Mouse (Mus musculus) NIH3T3 (cell line): ENCODE data around the gene Mef2c.

Experiments used
- DNase-seq: peaks from one replicate; pipeline ENCODE4 v3.0.0-alpha.2; 2012; ENCODE audit warnings: low read depth

Mef2c gene

DNA sequence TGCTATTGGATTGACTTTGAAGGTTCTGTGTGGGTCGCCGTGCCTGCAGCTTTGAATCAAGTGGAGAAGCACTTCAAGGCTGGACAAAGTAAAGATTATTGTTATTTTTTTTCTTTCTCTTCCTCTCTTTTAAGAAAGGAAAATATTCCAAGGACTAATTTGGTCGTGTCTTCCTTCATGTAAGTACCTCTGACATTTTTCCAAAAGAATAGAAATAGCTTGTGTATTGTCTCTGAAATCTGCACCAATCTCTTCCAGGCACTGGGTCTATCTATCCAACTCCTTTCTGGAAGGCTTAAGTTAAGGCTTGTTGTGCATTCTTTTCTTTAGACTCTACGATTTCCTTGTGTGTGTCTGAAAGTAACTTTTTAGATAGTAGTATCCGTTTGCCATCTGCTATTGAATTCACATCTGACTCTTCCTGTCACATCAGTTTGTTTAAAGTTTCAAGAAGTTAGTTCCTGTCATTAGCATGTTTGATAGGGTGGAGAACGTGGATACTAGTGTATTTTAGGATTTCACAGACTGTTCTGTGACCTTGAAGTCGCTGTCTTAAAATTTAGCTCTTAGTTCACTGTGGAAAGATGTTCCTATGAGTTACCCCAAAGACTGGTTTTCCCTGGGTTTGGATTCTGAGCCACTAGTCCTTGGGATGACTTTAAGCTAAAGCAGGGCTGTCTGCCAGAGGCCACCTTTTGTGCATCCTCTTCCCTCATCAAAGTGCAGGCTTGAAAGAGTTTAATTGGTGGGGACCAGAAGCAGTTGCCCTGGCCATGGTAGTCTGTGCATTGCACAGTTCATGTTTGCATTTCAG is 21.3 kb downstream of the Mef2c start:
- DNase-seq: peak; percentile 8

DNA sequence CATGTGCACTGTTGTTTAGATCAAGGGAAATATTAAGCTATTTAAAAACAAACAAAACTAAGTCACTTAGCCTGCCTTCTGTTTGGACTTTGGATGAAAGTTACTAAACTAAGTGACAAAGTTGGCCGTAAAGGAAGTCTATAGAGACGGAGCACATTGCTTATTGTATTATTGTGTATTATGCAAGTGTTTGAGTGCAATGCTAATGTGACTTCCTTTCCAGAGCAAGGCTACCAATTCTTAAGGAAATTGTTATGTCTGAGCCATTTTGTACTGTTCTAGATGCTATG is 21.8 kb downstream of the Mef2c start:
- DNase-seq: no peak

DNA sequence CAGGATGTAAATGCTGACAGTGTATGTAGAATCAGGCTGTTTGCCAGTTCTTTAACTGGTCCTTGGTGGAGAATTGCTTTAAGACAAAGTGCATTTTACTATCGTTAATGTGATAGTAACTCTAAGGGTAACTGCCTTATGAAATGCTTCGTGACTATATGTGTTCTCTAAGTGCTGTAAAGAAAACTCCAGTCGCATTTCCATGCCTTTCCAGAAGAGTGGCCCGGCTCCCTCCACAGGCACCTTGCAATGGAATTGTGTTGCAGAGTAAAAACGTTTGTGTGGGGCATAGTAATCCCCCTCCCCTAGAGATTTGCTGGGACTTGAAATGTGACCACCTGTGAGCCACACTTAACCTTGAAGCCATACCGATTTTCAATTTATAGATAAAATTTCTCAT is 22.2 kb downstream of the Mef2c start:
- DNase-seq: peak; percentile 9

DNA sequence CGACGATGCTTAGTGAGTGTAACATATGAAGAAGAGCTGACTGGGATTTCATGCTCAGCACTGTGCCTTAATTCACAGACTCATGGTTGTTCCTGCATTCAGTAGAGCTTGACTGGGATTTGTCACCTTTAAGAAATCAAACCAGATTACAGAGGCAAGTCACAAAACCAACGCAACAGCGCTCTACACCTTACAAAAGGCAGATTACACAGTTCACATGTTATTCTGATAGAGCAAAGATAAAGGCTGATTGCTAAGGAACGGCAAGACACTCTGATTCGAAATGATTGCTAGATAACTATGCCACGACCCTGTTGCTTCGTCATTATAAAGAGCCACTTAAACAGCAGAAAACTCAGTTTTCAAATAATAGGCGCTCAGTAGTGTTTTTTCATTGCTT is 24.1 kb downstream of the Mef2c start:
- DNase-seq: no peak

DNA sequence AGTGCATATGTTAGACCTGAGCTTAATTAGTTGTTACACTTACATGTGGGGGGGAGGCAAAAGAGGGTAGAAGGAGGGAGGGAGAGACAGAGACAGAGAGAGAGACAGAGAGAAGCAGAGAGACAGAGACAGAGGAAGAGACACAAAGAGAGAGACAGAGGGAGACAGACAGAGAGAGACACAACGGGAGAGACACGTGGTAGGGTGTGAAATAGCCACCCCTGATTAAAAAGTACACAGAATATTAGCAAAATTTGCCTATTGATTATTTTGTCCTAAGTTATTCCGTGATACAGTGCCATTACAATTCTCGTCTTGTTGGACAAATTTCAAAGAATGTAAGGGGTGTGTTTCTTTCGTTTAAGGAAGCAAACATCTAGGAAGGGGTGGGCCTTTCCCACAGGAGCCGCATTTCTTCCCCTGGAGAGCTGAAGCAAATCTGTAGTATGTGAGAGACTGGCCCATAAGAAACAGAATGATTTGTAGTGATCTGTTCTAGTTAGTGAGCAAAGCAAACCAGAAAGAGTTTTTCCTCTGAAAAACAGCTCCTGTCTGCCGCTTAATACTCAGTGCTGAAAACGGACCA is 26.0 kb downstream of the Mef2c start:
- DNase-seq: no peak

DNA sequence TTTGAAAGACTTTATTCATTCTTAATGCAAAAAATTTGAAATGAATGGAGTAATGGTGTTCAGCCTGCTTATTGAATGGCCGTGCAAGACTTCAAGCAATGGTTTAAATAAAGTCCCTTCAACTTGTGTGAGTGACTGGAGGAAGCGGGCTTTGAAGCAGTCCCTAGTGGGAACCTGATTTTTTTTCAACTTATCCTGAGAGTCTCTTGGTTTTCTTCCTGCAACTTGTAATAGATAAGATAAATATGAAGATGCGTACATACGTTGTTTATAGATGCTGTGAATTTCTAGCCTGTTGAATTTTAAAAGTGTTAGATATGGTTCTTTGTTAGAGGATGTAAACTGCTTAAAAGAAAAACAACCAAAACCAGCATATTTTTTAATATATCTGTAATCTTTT is 27.1 kb downstream of the Mef2c start:
- no peak for DNase-seq

DNA sequence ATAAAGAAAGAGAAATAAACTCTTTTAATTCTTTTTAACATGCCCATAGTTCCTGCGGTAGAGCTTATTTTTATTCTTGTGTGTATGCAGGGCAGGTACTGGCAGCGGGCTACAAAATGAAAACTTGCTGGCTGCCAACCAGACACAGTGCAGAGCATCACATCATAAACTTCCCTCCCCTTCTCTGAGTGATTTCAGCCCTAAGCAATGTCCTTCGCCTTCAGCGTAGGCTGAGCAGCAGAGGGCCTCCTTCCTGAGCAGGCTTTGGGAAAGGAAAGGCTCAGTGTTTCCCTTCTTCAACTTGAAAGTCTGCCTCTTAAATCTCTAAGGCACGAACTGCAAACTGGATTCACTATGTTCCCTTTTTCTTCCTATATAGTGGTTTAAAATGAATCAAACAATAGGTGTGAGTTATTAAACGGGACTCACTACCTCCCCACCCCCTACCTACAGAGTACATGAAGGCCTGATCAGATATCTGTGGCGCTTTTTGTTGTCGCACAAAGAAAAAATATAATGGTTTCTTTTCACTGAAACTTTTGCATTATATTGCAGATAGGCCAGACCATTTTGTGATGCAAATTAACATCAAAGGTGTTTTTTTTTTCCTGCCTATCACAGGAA is 28.2 kb downstream of the Mef2c start:
- peak; percentile 49 for DNase-seq

DNA sequence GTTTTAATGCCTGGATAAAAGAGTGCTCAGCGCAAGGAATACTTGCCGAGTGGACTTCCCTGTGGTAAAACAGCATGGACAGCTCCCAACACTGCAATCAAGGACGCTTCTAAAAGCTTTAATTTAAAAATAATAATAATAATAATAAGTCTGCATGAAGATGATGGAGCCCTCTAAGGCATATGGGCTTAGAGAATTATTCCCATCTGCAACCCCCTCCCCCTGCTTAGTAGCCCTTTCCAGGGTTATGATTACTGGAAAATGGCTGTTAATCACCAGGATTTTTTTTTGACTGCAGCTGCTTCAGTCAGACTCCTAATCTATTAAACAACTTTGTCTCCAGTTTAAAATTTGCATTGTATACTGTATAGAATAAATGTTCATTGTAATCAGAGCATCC is 32.5 kb downstream of the Mef2c start:
- DNase-seq: no peak

DNA sequence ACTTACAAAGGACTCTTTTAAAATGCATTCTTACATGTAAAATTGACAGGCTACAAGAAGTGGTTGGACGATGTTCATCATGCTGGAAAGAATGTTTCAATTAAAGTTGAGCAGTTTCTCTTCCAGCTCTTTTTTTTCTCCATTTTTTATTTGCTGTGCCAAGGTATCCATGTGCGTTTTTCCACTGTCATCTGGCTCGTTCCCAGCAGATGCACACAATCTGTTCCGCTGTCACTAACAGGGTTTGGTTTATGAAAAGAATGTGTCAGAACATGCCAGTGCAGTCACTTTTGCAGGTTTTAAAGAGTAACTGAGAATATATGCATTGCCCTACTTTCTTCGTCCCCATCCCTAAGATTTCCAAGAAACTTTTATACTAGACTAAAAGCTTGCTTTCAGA is 33.3 kb downstream of the Mef2c start:
- DNase-seq: no peak

DNA sequence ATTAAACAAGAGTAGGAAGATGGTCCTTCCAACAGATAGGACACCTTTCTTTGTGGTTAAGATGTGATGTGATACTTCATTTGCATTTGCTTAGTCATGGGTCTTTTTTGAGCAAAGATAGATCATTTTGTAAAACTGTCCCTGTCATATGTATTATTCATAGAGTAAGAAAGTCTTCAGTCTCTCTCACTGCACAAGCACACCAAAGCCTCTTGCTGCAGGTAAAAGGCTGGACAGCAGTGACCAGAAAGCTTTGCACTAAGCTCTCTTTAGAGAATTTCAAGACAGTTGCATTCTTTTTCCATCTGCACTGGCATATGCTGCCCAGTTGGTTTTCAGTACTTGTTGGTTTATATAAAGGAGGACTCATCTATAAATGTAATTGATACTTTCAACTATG is 36.1 kb downstream of the Mef2c start:
- DNase-seq: no peak

DNA sequence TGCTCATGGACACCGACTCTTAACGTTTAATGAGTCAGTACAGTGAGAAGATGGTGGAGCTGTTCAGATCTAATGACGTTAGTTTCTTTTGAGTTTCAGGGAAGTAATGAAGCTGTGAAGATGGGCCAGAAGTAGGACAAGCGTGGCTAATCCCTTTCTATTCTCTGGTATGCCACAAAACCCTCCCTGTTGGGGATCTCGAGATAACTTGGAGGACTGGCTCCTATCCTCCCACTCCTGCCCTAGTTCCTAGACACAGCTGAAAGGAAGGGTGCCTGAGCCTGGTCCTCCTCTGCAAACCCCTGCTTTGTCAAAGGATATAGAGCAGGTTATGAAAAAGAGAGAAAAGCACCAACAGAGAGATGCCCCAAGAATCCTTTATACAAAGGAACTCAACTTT is 38.8 kb downstream of the Mef2c start:
- DNase-seq: no peak

DNA sequence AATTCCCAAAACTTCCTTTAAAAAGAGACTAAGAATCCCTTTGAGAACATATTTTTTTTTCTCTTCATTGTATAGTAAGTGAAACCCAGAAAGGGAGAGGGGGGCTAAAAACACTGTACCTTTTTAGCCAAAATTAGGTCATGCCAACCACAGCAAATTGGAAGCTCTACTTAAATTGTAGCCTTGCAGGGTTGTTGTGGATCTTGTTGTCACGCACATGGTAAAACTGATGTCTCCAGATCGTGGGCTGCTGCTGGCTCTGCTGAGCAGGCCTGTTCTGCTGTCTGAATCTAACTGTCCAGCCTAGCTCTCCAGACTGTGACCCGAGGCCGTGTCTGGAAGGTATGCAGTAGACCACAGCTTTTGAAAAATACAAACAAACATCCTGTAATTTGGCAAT is 40.9 kb downstream of the Mef2c start:
- DNase-seq: no peak

DNA sequence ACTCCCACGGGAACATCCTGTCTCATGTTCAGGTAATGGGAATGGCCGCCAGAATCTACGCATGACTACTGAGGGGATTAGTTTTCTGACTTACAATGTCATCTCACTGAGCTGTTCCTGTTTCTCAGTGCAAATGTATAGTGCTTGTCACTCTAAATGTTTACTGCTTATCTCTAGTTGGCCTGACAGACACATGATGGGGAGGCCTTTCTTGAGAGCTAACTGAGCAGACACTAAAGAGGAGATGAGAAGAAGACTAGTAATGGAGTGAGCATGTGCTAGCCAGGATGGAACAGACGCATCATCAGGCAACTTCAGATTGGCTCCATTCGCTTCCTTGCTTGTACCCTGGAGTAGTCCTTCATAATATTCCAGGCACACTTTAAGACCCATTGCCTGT is 43.0 kb downstream of the Mef2c start:
- DNase-seq: no peak

DNA sequence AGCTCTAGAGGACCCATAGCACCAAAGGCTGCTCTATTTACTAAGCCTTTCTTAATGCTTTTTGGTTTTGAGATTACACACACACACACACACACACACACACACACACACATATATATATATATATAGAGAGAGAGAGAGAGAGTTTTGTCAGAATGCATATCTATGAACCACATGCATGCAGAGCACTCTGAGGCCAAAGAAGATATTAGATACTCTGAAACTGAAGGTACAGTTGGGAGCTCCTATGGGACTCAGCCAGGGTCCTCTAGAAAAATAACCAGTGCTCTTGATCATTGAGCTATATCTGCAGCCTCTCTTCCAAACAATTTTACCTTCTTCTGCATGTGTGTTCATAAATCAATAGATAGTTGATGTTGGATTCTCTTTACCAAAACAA is 47.4 kb downstream of the Mef2c start:
- no peak for DNase-seq

DNA sequence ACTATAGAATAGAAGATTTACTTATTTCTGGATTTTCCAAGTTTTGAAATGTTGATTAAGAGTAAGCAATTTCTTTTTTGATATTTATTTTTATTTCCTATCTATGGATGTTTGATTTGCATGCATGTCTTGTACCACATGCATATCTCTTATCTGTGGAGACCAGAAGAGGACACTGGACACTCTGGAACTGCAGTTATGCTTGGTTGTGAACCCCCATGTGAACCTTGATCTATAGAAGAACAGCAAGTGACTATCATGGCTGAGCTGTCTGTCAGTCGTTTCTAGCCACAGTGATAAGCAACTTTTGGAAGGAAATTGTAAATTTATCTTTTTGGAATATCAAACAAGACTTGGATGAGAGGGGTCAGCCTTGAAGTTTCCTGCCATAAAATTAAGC is 48.2 kb downstream of the Mef2c start:
- DNase-seq: no peak

DNA sequence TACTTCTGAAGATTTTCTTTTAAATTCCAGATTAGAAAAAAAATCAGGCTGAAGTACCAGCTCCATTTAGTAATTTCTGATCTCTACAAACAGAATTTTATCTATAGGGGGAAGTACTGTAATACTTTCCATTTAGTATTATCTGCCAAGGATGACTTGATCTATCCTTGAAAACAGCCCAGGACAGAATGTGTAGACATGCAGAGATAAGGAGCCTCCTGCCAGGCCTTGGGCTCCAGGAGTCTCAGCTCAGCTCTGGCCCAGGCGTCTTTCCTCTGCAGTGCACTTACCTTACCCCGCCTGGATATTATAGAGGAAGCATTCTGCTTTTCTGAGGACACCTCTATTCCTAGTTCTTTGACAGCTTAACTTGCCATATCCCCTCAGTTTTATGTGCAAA is 59.4 kb downstream of the Mef2c start:
- DNase-seq: no peak

DNA sequence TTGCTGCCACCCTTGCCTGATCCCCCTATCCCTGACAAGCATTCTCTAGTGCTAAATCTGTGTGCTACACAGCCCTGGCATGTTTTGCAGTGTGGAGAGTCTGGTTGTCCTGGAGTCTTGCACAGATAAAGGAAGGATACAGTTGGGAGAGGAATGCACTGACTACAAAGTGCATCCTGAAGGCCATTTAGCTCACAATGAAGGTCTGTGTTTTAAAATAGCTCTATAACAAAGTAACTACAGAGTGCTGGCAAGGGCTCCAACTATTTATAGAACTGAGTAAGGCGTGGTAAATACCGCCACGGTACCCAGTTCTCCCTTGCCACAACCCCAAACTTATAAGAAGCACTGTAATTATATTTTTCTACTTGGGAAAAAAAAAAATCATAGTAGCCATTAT is 61.9 kb downstream of the Mef2c start:
- DNase-seq: peak; percentile 30

DNA sequence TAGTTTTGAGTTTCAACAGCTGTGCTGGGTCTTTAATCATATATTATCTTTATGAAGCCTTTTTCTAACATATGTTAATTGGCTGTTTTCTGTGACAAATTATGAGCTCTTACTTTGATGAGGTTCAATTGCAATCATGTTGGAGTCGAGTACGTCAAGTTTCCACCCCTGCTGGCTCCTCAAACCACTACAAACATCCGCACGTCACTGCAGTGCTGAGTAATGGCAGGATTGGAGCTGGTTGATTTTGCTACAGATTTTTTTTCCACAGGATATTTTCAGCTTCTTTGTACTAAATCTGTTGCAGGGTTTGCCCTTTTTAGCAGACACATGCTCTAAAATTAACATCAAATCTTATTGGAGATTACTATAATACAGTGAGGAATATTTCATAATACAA is 62.3 kb downstream of the Mef2c start:
- DNase-seq: peak; percentile 10

DNA sequence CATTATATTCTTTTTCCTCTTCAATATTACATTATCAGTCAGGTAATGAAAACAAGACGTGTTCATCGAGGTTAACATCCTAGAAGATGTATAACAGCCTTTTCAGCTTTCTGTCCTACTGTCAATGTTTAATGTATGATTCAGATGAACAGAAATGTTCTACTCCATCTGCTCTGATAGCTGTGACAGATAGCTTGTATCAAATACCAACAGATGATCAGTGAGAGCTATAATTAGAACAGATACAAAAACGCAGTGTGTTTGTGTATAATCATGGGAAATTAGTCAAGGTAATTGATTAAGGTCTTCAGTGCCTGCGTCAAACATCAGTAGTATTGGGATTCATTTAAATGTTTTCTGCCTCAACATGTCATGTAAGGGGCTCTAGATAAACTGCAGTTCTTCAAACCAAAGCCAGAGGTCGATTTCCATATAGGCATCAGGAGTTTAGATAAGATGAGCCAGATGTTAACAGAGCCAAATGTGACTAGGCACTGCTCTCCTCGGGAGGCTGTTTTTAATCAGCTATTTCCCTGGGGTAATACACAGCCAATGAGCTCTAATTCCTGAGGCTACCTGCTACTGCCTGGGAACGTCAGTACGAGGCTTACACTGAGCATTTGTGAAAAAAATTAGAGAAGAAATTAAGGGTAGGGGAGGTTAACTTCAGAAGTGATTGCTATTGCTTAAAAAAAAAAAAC is 63.1 kb downstream of the Mef2c start:
- no peak for DNase-seq

DNA sequence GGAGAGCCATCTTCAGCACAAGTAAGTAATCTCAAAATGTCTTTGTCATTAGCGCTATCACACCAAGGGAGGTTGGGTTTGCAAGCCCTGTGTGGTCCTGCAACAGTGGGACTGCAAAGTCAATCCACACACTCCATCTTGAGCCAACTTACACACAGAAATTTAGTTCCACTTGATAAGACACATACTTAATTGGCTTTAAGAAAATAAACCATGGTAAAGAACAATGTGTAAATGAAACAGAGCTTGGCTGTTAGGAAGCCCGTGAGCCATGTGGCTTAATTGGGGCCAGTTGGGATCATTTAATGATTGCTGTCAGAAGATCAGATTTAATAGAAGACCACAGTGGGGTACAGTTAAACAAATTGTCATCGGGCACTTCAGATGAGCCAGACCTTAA is 63.8 kb downstream of the Mef2c start:
- no peak for DNase-seq

DNA sequence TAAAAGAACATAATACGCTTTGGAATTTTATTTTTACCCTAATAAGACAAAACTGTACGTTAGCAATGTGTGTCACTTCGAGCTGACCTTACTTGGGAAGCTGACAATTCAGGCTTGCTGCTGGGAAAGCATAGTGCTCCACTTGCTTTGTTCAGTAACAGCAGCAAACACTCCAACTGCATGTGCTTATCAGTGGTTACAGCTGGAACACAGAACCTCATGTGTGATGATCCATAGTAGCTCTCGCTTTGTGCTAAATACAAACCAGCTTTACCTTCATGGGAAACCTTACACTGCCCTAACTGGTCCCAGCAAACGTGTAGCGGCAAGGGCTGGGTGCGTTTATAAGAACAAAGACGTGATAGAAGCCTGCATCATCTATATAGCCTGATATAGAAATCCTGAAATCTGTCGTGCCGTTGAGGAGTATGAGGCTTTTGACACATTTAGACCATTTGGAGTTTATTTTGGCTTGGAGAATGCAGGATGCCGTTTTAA is 65.0 kb downstream of the Mef2c start:
- DNase-seq: no peak

DNA sequence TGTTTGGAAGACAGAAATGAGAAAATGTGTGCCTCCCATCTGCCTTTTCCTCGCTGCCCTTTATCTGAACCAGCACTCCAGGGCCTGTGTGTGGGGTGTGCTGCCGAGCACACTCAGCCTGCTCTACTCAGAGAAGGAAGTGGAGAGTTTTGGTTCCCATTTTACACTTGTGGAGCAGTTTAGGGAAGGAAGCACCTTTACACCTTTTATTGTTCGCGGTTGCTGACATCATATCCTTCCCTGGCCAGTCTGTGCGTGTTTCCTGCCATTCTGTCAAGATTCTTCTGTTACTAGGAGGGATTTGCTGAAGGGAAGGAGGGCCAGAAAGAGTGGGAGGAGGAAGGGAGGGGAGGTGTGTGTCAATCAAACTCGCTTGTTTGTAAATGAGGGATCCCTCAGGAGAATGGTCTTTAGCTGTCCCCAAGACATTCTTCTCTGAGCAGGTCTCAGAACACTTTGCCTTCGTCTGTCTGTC is 68.2 kb downstream of the Mef2c start:
- DNase-seq: no peak

DNA sequence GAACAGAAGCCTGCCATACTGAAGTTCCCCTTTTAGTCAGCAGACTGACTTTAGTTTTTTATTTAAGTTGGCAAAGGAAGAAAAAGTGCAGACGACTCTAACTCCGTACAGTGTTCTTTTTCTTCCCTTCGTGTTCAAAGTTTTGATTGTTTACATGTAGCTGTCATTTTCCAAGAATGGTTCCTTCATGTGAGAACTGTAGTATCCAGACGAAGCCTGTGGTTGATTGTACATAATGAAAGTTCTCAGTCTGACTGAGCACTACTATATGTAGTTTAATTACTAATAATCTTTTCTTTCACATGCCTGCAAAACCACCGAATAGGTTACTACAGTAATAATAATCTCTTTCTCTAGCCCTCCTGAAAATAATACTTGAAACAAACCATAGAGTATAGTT is 68.6 kb downstream of the Mef2c start:
- DNase-seq: no peak
